Mouse (Mus musculus) lung, embryonic 15.5 days (tissue): ENCODE measurements around the gene Scrn1. TPM values are rescaled to one million over a fixed set of nuclear protein-coding genes. Genes with fewer than 3 reads are reported as not detected.

Source experiments
- ATAC-seq: fragments of 200-750 bp; cut with Nextera tagmentation; 2 replicates; pipeline ENCODE4 v1.8.0; 2017; ENCODE audit warnings: moderate number of reproducible peaks, borderline replicate concordance; ENCODE audit not compliant: low FRiP score, low TSS enrichment; ENCODE audit errors: extremely low read depth
- H3K27ac ChIP-seq: fragments of 300-500 bp; sonication (generic); 2 replicates; pipeline ENCODE4 v1.5.1; 2015; ENCODE audit warnings: moderate library complexity, mild to moderate bottlenecking, inconsistent platforms
- H3K27me3 ChIP-seq: fragments of 300-500 bp; sonication (generic); 2 replicates; pipeline ENCODE4 v1.6.1; 2015; ENCODE audit warnings: inconsistent platforms
- H3K36me3 ChIP-seq: fragments of 300-500 bp; sonication (generic); 2 replicates; pipeline ENCODE4 v1.6.1; 2015; ENCODE audit warnings: inconsistent platforms
- H3K4me1 ChIP-seq: fragments of 300-500 bp; sonication (generic); 2 replicates; pipeline ENCODE4 v1.6.1; 2015; ENCODE audit warnings: inconsistent platforms
- H3K4me2 ChIP-seq: fragments of 300-500 bp; sonication (generic); 2 replicates; pipeline ENCODE4 v1.6.1; 2015; ENCODE audit warnings: inconsistent platforms, mild to moderate bottlenecking, moderate library complexity
- H3K4me3 ChIP-seq: fragments of 300-500 bp; sonication (generic); 2 replicates; pipeline ENCODE4 v1.5.1; 2015; ENCODE audit warnings: mild to moderate bottlenecking, inconsistent platforms
- H3K9ac ChIP-seq: fragments of 300-500 bp; sonication (generic); 2 replicates; pipeline ENCODE4 v1.6.1; 2015; ENCODE audit warnings: inconsistent platforms
- H3K9me3 ChIP-seq: fragments of 300-500 bp; sonication (generic); 2 replicates; pipeline ENCODE4 v1.6.1; 2016; ENCODE audit warnings: inconsistent platforms
- WGBS: fragments of 180-500 bp; shearing (Covaris S2); methylation state at CpG from one replicate; pipeline ENCODE4 v1.1.7; 2015; 5-methylcytosine and 5-hydroxymethylcytosine counted together
- polyA plus RNA-seq: library from polyadenylated mRNA; unstranded; fragments of >200 nt; fragmentation: Nextera tagmentation; extraction: Ambion mirVana; gene quantifications from 2 replicates; pipeline ENCODE4 v1.2.1, GENCODE M21; 2015

Scrn1 gene
- polyA plus RNA-seq, 1 experiment from 2014 or later = 2.8 TPM

GRCm38 (mm10) chr6:54485435-54485901 lies 80.8 kb downstream of the Scrn1 start:
- Histone ChIP-seq H3K4me1 (peaks cover 13% of the 10 kb centered on the region; the same call in 1 of the 2 replicates), H3K27ac (no peak overlapping the region), H3K9me3 (no peaks in the 10 kb centered on the region), H3K9ac (no peak overlapping the region), H3K4me3 (peak overlapping the region; percentile 32), H3K27me3 (peaks cover 26% of the 10 kb centered on the region), H3K4me2 (peak overlapping the region; percentile 54), H3K36me3 (no peaks in the 10 kb centered on the region)
- peak; percentile 56; the same call in 1 of the 2 replicates for ATAC-seq
- 5% methylated on average over 23 of the region's 25 CpGs for WGBS

GRCm38 (mm10) chr6:54485000-54485399 lies 81.3 kb downstream of the Scrn1 start:
- Histone ChIP-seq H3K27ac (no peak overlapping the region), H3K4me2 (peak overlapping the region; percentile 54), H3K9me3 (no peaks in the 10 kb centered on the region), H3K9ac (no peak overlapping the region), H3K27me3 (peaks cover 26% of the 10 kb centered on the region), H3K4me1 (peaks cover 13% of the 10 kb centered on the region; the same call in 1 of the 2 replicates), H3K36me3 (no peaks in the 10 kb centered on the region), H3K4me3 (peak overlapping the region; percentile 32)
- peak; percentile 41; the same call in 1 of the 2 replicates for ATAC-seq
- WGBS = 17% methylated on average over 12 of the region's 12 CpGs

- no peak overlapping the region for H3K9ac ChIP-seq
- ATAC-seq = no peak
- no peak overlapping the region for H3K4me2 ChIP-seq
- H3K4me3 ChIP-seq = no peak overlapping the region
- H3K9me3 ChIP-seq = no peaks in the 10 kb centered on the region
- H3K27me3 ChIP-seq = peaks cover 23% of the 10 kb centered on the region
- 0 out of 2 replicates have a peak, but pooled peaks cover 7% of the 10 kb centered on the region for H3K4me1 ChIP-seq
- H3K36me3 ChIP-seq = no peaks in the 10 kb centered on the region
- 73% methylated on average over 15 of the region's 15 CpGs for WGBS
- H3K27ac ChIP-seq = no peak overlapping the region
Measured at GRCm38 (mm10) chr6:54481390-54482112, 84.7 kb downstream of the Scrn1 start.

- Histone ChIP-seq H3K9me3 (no peaks in the 10 kb centered on the region), H3K4me3 (no peak overlapping the region), H3K9ac (no peak overlapping the region), H3K4me1 (no peaks in the 10 kb centered on the region), H3K36me3 (no peaks in the 10 kb centered on the region), H3K27me3 (no peaks in the 10 kb centered on the region), H3K27ac (no peak overlapping the region), H3K4me2 (no peak overlapping the region)
- WGBS = 69% methylated on average over 5 of the region's 5 CpGs
- ATAC-seq = no peak
Measured at GRCm38 (mm10) chr6:54478646-54479324, 87.5 kb downstream of the Scrn1 start.

- ATAC-seq = no peak
- Histone ChIP-seq H3K9me3 (no peaks in the 10 kb centered on the region), H3K27ac (no peak overlapping the region), H3K4me1 (no peaks in the 10 kb centered on the region), H3K27me3 (no peaks in the 10 kb centered on the region), H3K36me3 (no peaks in the 10 kb centered on the region), H3K4me3 (no peak overlapping the region), H3K9ac (no peak overlapping the region), H3K4me2 (no peak overlapping the region)
- WGBS = 80% methylated on average over 19 of the region's 19 CpGs
Measured at GRCm38 (mm10) chr6:54475926-54476667, 90.2 kb downstream of the Scrn1 start.

GRCm38 (mm10) chr6:54472846-54473715 lies 93.2 kb downstream of the Scrn1 start:
- Histone ChIP-seq H3K4me3 (no peak overlapping the region), H3K27ac (no peak overlapping the region), H3K9ac (no peak overlapping the region), H3K4me2 (no peak overlapping the region), H3K27me3 (no peaks in the 10 kb centered on the region), H3K36me3 (no peaks in the 10 kb centered on the region), H3K9me3 (no peaks in the 10 kb centered on the region), H3K4me1 (no peaks in the 10 kb centered on the region)
- no peak for ATAC-seq
- WGBS = 67% methylated on average over 8 of the region's 8 CpGs

- 78% methylated on average over 7 of the region's 7 CpGs for WGBS
- no peak overlapping the region for H3K4me2 ChIP-seq
- no peak overlapping the region for H3K27ac ChIP-seq
- no peaks in the 10 kb centered on the region for H3K36me3 ChIP-seq
- no peak overlapping the region for H3K9ac ChIP-seq
- H3K9me3 ChIP-seq = no peaks in the 10 kb centered on the region
- peaks cover 7% of the 10 kb centered on the region for H3K4me1 ChIP-seq
- H3K27me3 ChIP-seq = no peaks in the 10 kb centered on the region
- H3K4me3 ChIP-seq = no peak overlapping the region
- ATAC-seq = no peak
Measured at GRCm38 (mm10) chr6:54471866-54472265, 94.4 kb downstream of the Scrn1 start.

- Histone ChIP-seq H3K9me3 (no peaks in the 10 kb centered on the region), H3K36me3 (no peaks in the 10 kb centered on the region), H3K4me1 (peaks cover 14% of the 10 kb centered on the region), H3K4me2 (no peak overlapping the region), H3K4me3 (no peak overlapping the region), H3K9ac (no peak overlapping the region), H3K27ac (no peak overlapping the region), H3K27me3 (no peaks in the 10 kb centered on the region)
- ATAC-seq = no peak
- WGBS = 69% methylated on average over 3 of the region's 3 CpGs
Measured at GRCm38 (mm10) chr6:54467371-54467770, 98.9 kb downstream of the Scrn1 start.

GRCm38 (mm10) chr6:54464926-54465325 lies 101.4 kb downstream of the Scrn1 start:
- H3K27me3 ChIP-seq = no peaks in the 10 kb centered on the region
- WGBS = 73% methylated on average over 4 of the region's 4 CpGs
- no peaks in the 10 kb centered on the region for H3K9me3 ChIP-seq
- no peak overlapping the region for H3K4me2 ChIP-seq
- no peak overlapping the region for H3K27ac ChIP-seq
- ATAC-seq = no peak
- H3K9ac ChIP-seq = no peak overlapping the region
- no peaks in the 10 kb centered on the region for H3K36me3 ChIP-seq
- H3K4me1 ChIP-seq = peaks cover 14% of the 10 kb centered on the region
- no peak overlapping the region for H3K4me3 ChIP-seq

- H3K9ac ChIP-seq = no peak overlapping the region
- H3K27me3 ChIP-seq = no peaks in the 10 kb centered on the region
- peak; percentile 40; the same call in 1 of the 2 replicates for ATAC-seq
- peaks cover 14% of the 10 kb centered on the region for H3K4me1 ChIP-seq
- H3K9me3 ChIP-seq = no peaks in the 10 kb centered on the region
- 48% methylated on average over 8 of the region's 8 CpGs for WGBS
- H3K4me3 ChIP-seq = no peak overlapping the region
- H3K27ac ChIP-seq = no peak overlapping the region
- no peaks in the 10 kb centered on the region for H3K36me3 ChIP-seq
- no peak overlapping the region for H3K4me2 ChIP-seq
Measured at GRCm38 (mm10) chr6:54463701-54464458, 102.4 kb downstream of the Scrn1 start.
